Mouse (Mus musculus) ES-Bruce4 (cell line): ENCODE measurements around the gene Ninj2. TPM values are rescaled to one million over a fixed set of nuclear protein-coding genes. Genes with fewer than 3 reads are reported as not detected.

ENCODE experiments used
- H3K27ac ChIP-seq: 2 replicates; pipeline ENCODE4 v1.5.1; 2012; ENCODE audit warnings: low read length, inconsistent platforms; ENCODE audit not compliant: insufficient read depth
- H3K27me3 ChIP-seq: 2 replicates; pipeline ENCODE4 v1.6.1; 2012; ENCODE audit warnings: mild to moderate bottlenecking, low read length, inconsistent platforms; ENCODE audit not compliant: control insufficient read depth, poor library complexity, insufficient read depth, severe bottlenecking
- H3K36me3 ChIP-seq: 2 replicates; pipeline ENCODE4 v1.6.1; 2012; ENCODE audit warnings: inconsistent platforms, mild to moderate bottlenecking, low read length, moderate library complexity; ENCODE audit not compliant: control insufficient read depth, poor library complexity, insufficient read depth, severe bottlenecking
- H3K4me1 ChIP-seq: one replicate; pipeline ENCODE4 v1.8.1; 2011; ENCODE audit warnings: low read length; ENCODE audit not compliant: control insufficient read depth, insufficient read depth
- H3K4me3 ChIP-seq: 2 replicates; pipeline ENCODE4 v1.5.1; 2011; ENCODE audit warnings: low read depth, mild to moderate bottlenecking, low read length
- H3K9ac ChIP-seq: 2 replicates; pipeline ENCODE4 v1.6.1; 2012; ENCODE audit warnings: low read depth, mild to moderate bottlenecking, inconsistent platforms; ENCODE audit not compliant: poor library complexity, severe bottlenecking
- H3K9me3 ChIP-seq: replicated peaks from 2 replicates; pipeline ENCODE4 v1.6.1; 2012; ENCODE audit warnings: mild to moderate bottlenecking, low read length, inconsistent platforms; ENCODE audit not compliant: control insufficient read depth, poor library complexity, insufficient read depth, severe bottlenecking
- CTCF ChIP-seq: IDR thresholded peaks from one replicate; pipeline ENCODE4 v1.8.1; 2011; ENCODE audit warnings: low read depth, low read length
- EP300 ChIP-seq: IDR thresholded peaks from 2 replicates; pipeline ENCODE4 v1.6.1; 2011; ENCODE audit warnings: low read depth, low read length; ENCODE audit not compliant: insufficient read depth
- POLR2A ChIP-seq: IDR thresholded peaks from one replicate; pipeline ENCODE4 v1.8.1; 2011; ENCODE audit warnings: low read length; ENCODE audit not compliant: insufficient read depth
- polyA plus RNA-seq: library from polyadenylated mRNA; stranded (reverse); fragments of >200 nt; gene quantifications from 2 replicates; pipeline ENCODE4 v1.2.4, GENCODE M21; 2011; ENCODE audit warnings: low read depth; ENCODE audit not compliant: missing spikeins, insufficient read depth, insufficient read length

Ninj2 gene
- polyA plus RNA-seq, 1 experiment, result 0.75 TPM

DNA sequence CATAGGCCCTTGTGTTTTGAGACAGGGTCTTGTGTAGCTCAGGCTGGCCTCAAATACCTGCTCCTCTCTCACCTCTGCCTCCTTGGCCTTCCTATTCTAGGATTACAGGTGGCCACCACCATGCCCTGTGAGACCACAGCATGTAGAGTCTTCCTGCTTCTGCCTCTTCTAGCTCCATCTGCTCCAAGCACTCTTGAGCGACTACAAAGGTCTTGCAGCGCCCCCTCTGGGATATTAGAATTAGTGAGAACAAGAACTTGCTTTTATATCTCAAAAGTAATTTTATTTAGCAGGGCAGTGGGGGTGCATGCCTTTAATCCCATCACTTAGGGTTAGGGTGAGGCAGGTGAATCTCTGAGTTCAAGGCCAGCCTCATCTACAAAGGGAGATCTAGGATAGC, 103.7 kb downstream of the Ninj2 start:
- no peaks in the 10 kb centered on the region for H3K27me3 ChIP-seq
- H3K9ac ChIP-seq, result no peak overlapping the region
- H3K4me3 ChIP-seq, result no peak overlapping the region
- no peaks in the 10 kb centered on the region for H3K9me3 ChIP-seq
- peaks cover 8% of the 10 kb centered on the region for H3K4me1 ChIP-seq
- H3K27ac ChIP-seq, result no peak overlapping the region
- no peaks in the 10 kb centered on the region for H3K36me3 ChIP-seq
- no peak for TF ChIP-seq EP300
- peak; percentile 42 for TF ChIP-seq CTCF

DNA sequence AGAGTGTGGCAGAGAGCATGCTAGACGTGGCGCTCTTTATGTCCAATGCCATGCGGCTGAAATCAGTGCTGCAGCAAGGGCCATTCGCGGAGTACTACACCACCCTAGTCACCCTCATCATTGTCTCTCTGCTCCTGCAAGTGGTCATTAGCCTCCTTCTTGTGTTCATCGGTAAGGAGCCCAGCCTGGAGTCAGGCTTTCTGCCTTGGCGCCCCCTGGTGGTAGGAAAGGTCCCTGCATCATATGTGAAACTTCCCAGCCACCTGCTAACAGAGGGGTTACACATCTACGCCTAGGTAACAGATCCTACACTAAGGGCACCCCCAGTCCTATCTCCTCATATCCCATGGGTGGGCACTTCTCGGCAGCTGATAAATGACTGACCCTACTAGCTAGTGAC, 104.8 kb downstream of the Ninj2 start:
- no peaks in the 10 kb centered on the region for H3K27me3 ChIP-seq
- H3K9me3 ChIP-seq, result no peaks in the 10 kb centered on the region
- no peaks in the 10 kb centered on the region for H3K36me3 ChIP-seq
- no peak overlapping the region for H3K4me3 ChIP-seq
- no peak overlapping the region for H3K27ac ChIP-seq
- peaks cover 8% of the 10 kb centered on the region for H3K4me1 ChIP-seq
- TF ChIP-seq POLR2A (no peak), CTCF (peak; percentile 97)
- H3K9ac ChIP-seq, result no peak overlapping the region

DNA sequence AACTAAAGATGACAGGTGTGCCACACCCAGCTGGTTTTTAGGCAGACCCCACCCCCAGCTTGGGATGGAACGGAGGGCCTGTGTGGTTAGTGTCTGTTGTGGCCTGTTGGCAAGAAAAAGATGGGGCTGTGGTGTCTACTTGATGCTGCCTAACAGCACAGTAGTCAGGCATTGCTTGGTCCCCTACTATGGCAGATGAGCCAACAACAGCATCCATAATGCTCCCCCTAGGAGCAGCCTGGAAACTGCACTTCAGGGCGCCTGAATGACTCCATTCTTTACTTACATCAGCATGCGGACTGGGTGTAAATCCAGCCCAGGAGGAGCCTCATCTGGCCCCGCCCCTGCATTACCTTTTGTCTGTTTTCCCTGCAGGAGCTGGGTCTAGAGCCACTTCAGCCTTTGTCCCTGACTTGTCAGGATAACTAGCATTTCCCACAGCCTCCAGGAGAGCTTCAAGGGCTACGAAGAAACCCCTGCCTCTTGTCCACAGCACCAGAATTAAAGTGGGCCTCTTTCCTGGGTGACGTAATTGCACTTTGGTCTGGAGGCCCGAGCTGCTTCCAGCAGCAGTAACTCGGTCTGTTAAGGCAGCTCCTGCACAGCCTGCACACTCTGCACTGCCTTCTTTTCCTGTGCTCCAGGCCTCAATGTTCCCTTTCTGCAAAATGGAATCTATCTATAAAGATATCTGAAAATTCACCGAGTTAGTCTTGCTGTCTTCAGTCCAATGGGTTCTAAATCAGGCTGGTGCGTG, 106.7 kb downstream of the Ninj2 start:
- H3K27me3 ChIP-seq, result no peaks in the 10 kb centered on the region
- TF ChIP-seq POLR2A, result no peak
- peak; percentile 27 for TF ChIP-seq CTCF
- peak; percentile 36; the same call in 1 of the 2 replicates for TF ChIP-seq EP300
- no peak overlapping the region for H3K9ac ChIP-seq
- H3K4me1 ChIP-seq, result peaks cover 7% of the 10 kb centered on the region
- peak overlapping the region; percentile 79 for H3K27ac ChIP-seq
- H3K4me3 ChIP-seq, result no peak overlapping the region
- H3K9me3 ChIP-seq, result no peaks in the 10 kb centered on the region
- H3K36me3 ChIP-seq, result no peaks in the 10 kb centered on the region

DNA sequence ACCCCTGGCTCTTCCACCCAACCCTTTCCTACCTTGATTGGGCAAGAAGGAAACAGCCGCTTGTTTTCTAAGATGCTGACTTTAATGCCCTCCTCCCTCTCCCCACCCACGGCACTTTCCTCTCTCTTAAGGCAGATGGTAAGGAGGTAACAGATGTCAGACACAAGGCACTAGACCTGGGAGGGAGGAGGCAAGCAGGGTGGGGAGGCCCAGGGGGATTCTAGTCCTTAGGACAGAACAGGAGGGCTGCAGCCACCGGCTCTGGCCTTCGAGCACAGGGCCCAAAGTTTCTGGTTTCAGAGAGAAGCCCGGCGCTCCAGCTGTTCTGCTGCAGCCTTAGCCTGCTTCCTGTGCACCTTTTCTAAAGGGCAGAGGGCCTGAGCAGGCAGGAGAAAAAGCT, 108.8 kb downstream of the Ninj2 start:
- Histone ChIP-seq H3K4me3 (no peak overlapping the region), H3K27ac (no peak overlapping the region), H3K27me3 (no peaks in the 10 kb centered on the region), H3K4me1 (peaks cover 5% of the 10 kb centered on the region), H3K9ac (no peak overlapping the region), H3K36me3 (peaks cover 8% of the 10 kb centered on the region), H3K9me3 (no peaks in the 10 kb centered on the region)
- no peak for TF ChIP-seq EP300
- no peak for TF ChIP-seq POLR2A
- no peak for TF ChIP-seq CTCF

DNA sequence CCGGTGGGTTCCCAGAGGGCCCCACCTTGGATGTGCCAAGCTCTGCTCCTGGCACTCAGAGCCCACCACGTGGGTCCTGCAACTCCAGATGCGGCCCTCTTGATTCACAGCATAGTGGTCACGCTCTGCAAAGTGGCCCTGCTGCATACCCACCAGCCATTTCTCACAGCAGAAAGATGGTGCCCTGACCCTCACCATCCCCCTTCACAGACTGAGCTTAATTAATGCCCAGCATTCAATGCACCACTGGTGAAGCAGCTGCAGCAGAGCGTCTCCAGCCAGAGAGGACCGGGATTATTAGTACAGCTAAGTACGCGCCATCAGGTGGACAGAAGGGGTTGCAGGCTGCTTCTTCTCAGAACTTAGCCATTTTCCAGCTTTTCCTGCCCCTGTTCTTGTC, 109.3 kb downstream of the Ninj2 start:
- Histone ChIP-seq H3K27ac (no peak overlapping the region), H3K9me3 (no peaks in the 10 kb centered on the region), H3K36me3 (peaks cover 12% of the 10 kb centered on the region), H3K4me3 (no peak overlapping the region), H3K4me1 (peaks cover 5% of the 10 kb centered on the region), H3K9ac (no peak overlapping the region), H3K27me3 (no peaks in the 10 kb centered on the region)
- TF ChIP-seq POLR2A (no peak), EP300 (no peak), CTCF (no peak)

DNA sequence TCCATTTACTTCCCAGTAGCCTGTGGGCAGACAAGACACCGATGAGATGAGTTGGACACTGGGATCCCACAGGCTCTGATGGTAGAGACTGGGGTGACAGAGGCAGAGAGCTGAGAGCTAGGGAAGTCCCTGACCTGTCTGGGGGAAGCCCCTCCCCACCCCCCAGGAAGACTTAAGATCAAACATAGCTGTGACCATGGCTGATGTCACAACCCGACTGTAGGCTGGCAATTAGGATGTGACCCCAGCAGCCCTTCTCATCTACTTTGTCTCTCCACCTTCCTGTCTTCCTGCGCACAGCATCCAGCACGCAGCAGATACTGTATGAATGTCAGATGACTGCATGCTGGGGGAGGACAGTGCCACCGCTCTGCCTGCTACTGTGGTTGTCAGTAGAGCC, 113.4 kb downstream of the Ninj2 start:
- no peak overlapping the region for H3K9ac ChIP-seq
- H3K4me3 ChIP-seq, result no peak overlapping the region
- no peak for TF ChIP-seq CTCF
- no peak for TF ChIP-seq POLR2A
- no peak for TF ChIP-seq EP300
- peaks cover 25% of the 10 kb centered on the region for H3K36me3 ChIP-seq
- no peaks in the 10 kb centered on the region for H3K4me1 ChIP-seq
- H3K27me3 ChIP-seq, result no peaks in the 10 kb centered on the region
- H3K9me3 ChIP-seq, result no peaks in the 10 kb centered on the region
- H3K27ac ChIP-seq, result no peak overlapping the region
